Mouse (Mus musculus) intestine, embryonic 16.5 days (tissue): ENCODE measurements around the gene Esp8. TPM values are rescaled to one million over a fixed set of nuclear protein-coding genes. Genes with fewer than 3 reads are reported as not detected.
A peak's percentile ranks its signal among the peaks of the same experiment; 100 is the strongest.
"Not testable (repeated sequence)": the region's sequence is repeated elsewhere in the genome, so short reads cannot be mapped to it uniquely, and the experiment has no call there.

Experiments
- ATAC-seq: fragments of 200-750 bp; cut with Nextera tagmentation; 2 replicates; pipeline ENCODE4 v1.8.0; 2017; ENCODE audit warnings: moderate TSS enrichment, moderate library complexity
- H3K27ac ChIP-seq: fragments of 300-500 bp; sonication (generic); 2 replicates; pipeline ENCODE4 v1.5.1; 2014; ENCODE audit warnings: mild to moderate bottlenecking, low read length
- H3K27me3 ChIP-seq: fragments of 300-500 bp; sonication (generic); replicated peaks from 2 replicates; pipeline ENCODE4 v1.6.1; 2014; ENCODE audit warnings: low read length, control low read depth, mixed read lengths; ENCODE audit not compliant: control insufficient read depth, insufficient read depth
- H3K36me3 ChIP-seq: fragments of 300-500 bp; sonication (generic); 2 replicates; pipeline ENCODE4 v1.6.1; 2014; ENCODE audit warnings: low read length, control low read depth; ENCODE audit not compliant: control insufficient read depth, insufficient read depth
- H3K4me1 ChIP-seq: fragments of 300-500 bp; sonication (generic); 2 replicates; pipeline ENCODE4 v1.6.1; 2014; ENCODE audit warnings: low read length, control low read depth, mixed read lengths; ENCODE audit not compliant: control insufficient read depth, insufficient read depth
- H3K4me2 ChIP-seq: fragments of 300-500 bp; sonication (generic); 2 replicates; pipeline ENCODE4 v1.6.1; 2014; ENCODE audit warnings: low read depth, low read length, control low read depth
- H3K4me3 ChIP-seq: fragments of 300-500 bp; sonication (generic); 2 replicates; pipeline ENCODE4 v1.5.1; 2014; ENCODE audit warnings: mild to moderate bottlenecking, low read length
- H3K9ac ChIP-seq: fragments of 300-500 bp; sonication (generic); 2 replicates; pipeline ENCODE4 v1.6.1; 2014; ENCODE audit warnings: low read depth, low read length
- H3K9me3 ChIP-seq: fragments of 300-500 bp; sonication (generic); 2 replicates; pipeline ENCODE4 v1.6.1; 2016; ENCODE audit warnings: low read length, control low read depth; ENCODE audit not compliant: control insufficient read depth
- WGBS: fragments of 180-500 bp; shearing (Covaris S2); extraction: QIAGEN DNeasy Blood & Tissue Kit; methylation state at CpG from one replicate; pipeline ENCODE4 v1.1.7; 2014; 5-methylcytosine and 5-hydroxymethylcytosine counted together
- polyA plus RNA-seq: library from polyadenylated mRNA; unstranded; fragments of >200 nt; fragmentation: Nextera tagmentation; extraction: Ambion mirVana; gene quantifications from 2 replicates; pipeline ENCODE4 v1.2.1, GENCODE M21; 2015

The Esp8 gene
- not detected in 2 replicates for polyA plus RNA-seq

GRCm38 (mm10) chr17:40519818-40520217 is at the start of gene Esp8:
Gene Esp8, plus strand, starts transcription at chr17:40520022.
- Histone ChIP-seq H3K9ac (no peak within 1 kb of the TSS), H3K27ac (no peak within 1 kb of the TSS), H3K36me3 (no peaks in the 10 kb centered on the region), H3K4me1 (no peaks in the 10 kb centered on the region), H3K27me3 (no peaks in the 10 kb centered on the region), H3K4me2 (no peak within 1 kb of the TSS), H3K9me3 (no peaks in the 10 kb centered on the region), H3K4me3 (no peak within 1 kb of the TSS)
- ATAC-seq: no peak
- 64% methylated on average over 3 of the region's 3 CpGs for WGBS

DNA sequence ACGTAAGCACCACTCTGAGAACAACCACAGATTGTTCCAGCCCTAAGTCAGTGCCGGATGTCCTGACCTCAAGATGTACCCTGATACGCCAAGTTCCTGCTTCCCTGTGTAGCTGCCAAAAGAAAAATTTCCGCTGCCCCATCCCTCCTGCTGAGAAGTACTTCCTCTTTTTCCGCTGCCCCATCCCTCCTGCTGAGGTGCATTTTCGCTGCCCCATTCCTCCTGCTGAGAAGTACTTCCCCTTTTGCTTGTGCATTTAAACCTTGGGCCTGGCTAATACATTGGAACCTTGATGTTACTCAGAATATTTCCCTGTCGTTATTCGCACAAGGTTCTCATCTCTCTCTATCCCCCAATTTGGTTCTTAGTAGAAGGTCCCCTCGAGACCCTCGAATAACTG is 36.3 kb upstream of the Esp8 start:
- ATAC-seq: not testable (repeated sequence)
- 80% methylated on average over 10 of the region's 10 CpGs for WGBS

DNA sequence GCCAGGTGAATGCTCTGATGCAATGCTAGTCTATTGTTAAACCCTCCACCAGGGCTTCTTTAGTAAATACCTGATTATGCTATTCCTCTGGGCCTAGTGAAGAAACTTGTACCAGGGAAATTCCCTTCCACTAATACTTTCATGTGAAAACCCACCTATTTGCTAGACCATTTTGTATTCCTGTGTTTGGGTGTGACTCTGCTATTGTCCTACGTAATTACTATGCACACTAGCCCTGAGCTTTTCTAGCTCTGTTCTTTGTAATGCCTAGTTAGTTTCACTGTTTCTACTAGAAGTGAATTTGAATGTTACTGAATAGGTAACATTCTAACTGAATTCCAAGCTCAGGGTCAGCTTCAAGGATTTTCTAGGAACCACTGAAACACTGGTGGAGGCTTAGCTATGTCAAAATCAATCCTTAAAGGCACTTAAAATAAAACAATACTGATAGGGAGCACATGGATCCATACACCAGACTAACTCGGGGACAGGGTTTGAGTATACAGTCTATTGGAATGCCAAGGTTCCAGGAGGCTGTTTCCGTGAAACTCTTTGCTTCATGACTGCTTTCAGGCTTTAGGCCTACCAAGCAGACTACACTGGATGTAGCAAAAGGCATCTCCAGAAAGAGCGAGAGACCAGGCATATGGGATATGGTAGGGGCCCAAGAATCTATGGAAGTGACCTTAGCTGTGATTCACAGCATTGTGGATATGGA is 24.2 kb upstream of the Esp8 start:
- H3K4me2 ChIP-seq, H3K36me3 ChIP-seq, H3K4me1 ChIP-seq, ATAC-seq, H3K9me3 ChIP-seq, H3K4me3 ChIP-seq, H3K9ac ChIP-seq, H3K27me3 ChIP-seq, H3K27ac ChIP-seq: not testable (repeated sequence)
- 93% methylated on average over 4 of the region's 4 CpGs for WGBS

More for the DNA sequence above, 36.3 kb upstream of the Esp8 start:
- not testable (repeated sequence) for H3K4me2 ChIP-seq, H3K4me3 ChIP-seq, H3K9ac ChIP-seq, H3K9me3 ChIP-seq, H3K27ac ChIP-seq, H3K4me1 ChIP-seq, H3K27me3 ChIP-seq, H3K36me3 ChIP-seq

DNA sequence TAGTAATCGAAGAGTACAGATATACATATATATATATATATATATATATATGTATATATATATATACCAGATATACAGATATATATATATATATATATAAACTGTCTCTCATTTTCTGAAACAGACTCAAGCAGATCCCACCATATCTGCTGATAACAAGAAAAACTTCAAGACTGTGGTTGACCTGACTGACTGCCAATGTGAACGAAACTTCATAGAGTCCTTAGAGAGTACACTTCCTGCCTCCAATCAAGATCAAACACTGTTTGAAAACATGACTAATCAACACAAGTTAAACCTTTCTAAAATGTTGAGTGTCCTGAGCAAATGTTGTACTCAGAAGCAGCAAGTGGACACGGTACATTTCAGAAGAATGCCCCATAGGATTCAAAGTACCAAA is 10.0 kb downstream of the Esp8 start:
- Histone ChIP-seq H3K36me3 (no peaks in the 10 kb centered on the region), H3K4me1 (no peaks in the 10 kb centered on the region), H3K27me3 (no peaks in the 10 kb centered on the region), H3K9ac (no peak overlapping the region), H3K27ac (no peak overlapping the region), H3K9me3 (no peaks in the 10 kb centered on the region), H3K4me3 (no peak overlapping the region), H3K4me2 (no peak overlapping the region)
- no peak for ATAC-seq
- WGBS: 81% methylated on average over 3 of the region's 3 CpGs

- no peaks in the 10 kb centered on the region for H3K9me3 ChIP-seq
- H3K4me3 ChIP-seq: no peak overlapping the region
- no peaks in the 10 kb centered on the region for H3K4me1 ChIP-seq
- no peak overlapping the region for H3K27ac ChIP-seq
- 64% methylated on average over 1 of the region's 1 CpGs for WGBS
- H3K36me3 ChIP-seq: no peaks in the 10 kb centered on the region
- H3K4me2 ChIP-seq: no peak overlapping the region
- H3K27me3 ChIP-seq: no peaks in the 10 kb centered on the region
- no peak overlapping the region for H3K9ac ChIP-seq
- ATAC-seq: no peak
Observed at GRCm38 (mm10) chr17:40531147-40531546, 11.3 kb downstream of the Esp8 start.

GRCm38 (mm10) chr17:40547005-40547404 is 27.2 kb downstream of the Esp8 start:
- not testable (repeated sequence) for H3K36me3 ChIP-seq, H3K4me3 ChIP-seq, H3K4me1 ChIP-seq, H3K27me3 ChIP-seq, H3K27ac ChIP-seq, H3K9me3 ChIP-seq, H3K9ac ChIP-seq, H3K4me2 ChIP-seq
- peak; percentile 60 for ATAC-seq
- 35% methylated on average over 5 of the region's 5 CpGs for WGBS

DNA sequence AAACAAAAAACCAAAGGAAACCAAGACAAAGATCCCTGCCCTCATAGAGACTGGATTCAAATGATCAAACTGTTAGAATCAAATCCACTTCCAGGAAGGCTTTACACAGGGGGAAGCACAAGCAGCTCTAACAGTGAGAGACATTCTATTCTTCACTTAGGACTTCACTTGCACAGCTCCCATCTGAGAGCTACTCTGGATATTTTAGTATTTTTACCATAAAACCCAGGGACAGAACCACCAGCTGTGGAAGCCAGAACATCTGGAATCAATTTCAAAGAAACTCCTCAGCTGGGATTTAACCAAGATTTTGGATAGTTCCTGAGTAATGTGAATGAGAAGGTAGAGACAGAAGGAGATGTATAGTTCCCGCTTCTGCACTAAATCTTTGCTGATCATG is 33.6 kb downstream of the Esp8 start:
- 81% methylated on average over 1 of the region's 1 CpGs for WGBS
- H3K4me2 ChIP-seq: no peak overlapping the region
- ATAC-seq: no peak

DNA sequence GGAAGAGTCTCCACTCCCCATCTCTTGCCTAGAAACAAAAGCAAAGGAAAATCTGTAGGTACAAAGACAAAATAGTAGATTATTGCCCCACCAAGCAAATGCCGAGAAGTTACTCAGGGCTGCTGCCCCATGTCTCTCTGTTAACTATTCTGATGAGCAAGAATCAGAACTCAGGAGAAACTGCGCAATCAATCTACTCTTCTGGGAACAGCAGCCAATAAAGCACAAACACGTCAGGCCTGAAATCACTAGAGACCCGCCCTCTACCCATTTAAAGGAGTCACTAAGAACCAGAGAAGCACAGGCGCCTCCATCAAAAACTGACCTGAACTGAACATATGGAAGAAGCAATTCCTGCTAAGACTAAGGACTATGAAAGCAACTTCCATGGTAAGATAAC is 41.4 kb downstream of the Esp8 start, which contains the start of gene Esp6:
TSS of gene Esp6 (plus strand) at position 301 of the 400 bp plus-strand sequence.
- H3K9ac ChIP-seq: no peak within 1 kb of the TSS
- ATAC-seq: no peak
- no peak within 1 kb of the TSS for H3K4me2 ChIP-seq
- no peaks in the 10 kb centered on the region for H3K9me3 ChIP-seq
- H3K27me3 ChIP-seq: no peaks in the 10 kb centered on the region
- WGBS: 92% methylated on average over 5 of the region's 5 CpGs
- no peaks in the 10 kb centered on the region for H3K4me1 ChIP-seq
- H3K27ac ChIP-seq: no peak within 1 kb of the TSS
- H3K36me3 ChIP-seq: no peaks in the 10 kb centered on the region
- no peak within 1 kb of the TSS for H3K4me3 ChIP-seq

More for the DNA sequence above, 33.6 kb downstream of the Esp8 start:
- Histone ChIP-seq H3K9me3 (no peaks in the 10 kb centered on the region), H3K27ac (no peak overlapping the region), H3K9ac (no peak overlapping the region), H3K4me1 (no peaks in the 10 kb centered on the region), H3K36me3 (no peaks in the 10 kb centered on the region), H3K27me3 (no peaks in the 10 kb centered on the region), H3K4me3 (no peak overlapping the region)
